Mouse (Mus musculus) heart, adult 8-10 months (tissue): Measurements from ENCODE around the gene Kcnc3. TPM values are rescaled to one million over a fixed set of nuclear protein-coding genes. Genes with fewer than 3 reads are reported as not detected.

Experiments used
- DNase-seq: peaks from one replicate; pipeline ENCODE4 v3.0.0; 2022; ENCODE audit warnings: low spot score
- total RNA-seq, 4 experiments: library from RNA; stranded (reverse); gene quantifications; 2 replicates each; pipeline ENCODE4 v1.2.4; 2022

Kcnc3 gene
- total RNA-seq, 4 experiments from 2014 or later, result 2.7 to 4.0 (median 2.7) TPM

GRCm38 (mm10) chr7:44596996-44597538 is 6.6 kb downstream of the Kcnc3 start:
- no peak for DNase-seq

DNA sequence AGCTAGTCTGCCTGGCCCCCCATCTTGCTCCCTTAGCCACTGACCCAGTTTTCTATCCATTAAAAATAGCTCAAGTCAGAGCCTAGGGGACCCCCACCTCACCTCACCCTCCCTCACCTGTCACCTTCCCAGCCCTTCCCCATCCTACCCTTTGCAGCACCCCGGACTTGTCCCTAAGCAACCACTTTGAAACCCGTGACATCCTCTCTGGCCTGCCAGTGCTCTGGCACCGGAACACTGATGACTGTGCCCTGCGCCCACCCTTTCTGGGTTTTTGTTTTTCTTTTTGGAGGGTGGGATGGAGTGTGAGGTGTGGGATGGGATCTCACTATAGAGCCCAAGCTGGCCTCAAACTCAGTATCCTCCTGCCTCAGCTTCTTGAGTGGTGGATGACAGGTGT is 7.2 kb downstream of the Kcnc3 start:
- no peak for DNase-seq

DNA sequence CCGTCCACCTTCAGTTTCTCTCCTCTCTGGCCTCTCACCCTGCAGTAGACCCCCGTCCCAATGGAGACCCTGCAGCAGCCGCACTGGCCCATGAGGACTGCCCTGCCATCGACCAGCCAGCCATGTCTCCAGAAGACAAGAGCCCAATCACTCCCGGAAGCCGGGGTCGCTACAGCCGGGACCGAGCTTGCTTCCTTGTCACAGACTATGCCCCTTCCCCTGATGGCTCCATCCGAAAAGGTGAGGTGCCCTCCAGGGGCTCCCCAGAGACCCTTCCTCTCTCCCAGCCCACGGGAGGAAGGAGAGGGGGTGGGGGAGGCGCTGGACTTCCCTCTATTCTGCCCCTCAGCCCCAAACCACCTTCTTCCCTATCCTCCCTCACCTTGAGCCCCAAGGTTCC is 7.9 kb downstream of the Kcnc3 start:
- no peak for DNase-seq

DNA sequence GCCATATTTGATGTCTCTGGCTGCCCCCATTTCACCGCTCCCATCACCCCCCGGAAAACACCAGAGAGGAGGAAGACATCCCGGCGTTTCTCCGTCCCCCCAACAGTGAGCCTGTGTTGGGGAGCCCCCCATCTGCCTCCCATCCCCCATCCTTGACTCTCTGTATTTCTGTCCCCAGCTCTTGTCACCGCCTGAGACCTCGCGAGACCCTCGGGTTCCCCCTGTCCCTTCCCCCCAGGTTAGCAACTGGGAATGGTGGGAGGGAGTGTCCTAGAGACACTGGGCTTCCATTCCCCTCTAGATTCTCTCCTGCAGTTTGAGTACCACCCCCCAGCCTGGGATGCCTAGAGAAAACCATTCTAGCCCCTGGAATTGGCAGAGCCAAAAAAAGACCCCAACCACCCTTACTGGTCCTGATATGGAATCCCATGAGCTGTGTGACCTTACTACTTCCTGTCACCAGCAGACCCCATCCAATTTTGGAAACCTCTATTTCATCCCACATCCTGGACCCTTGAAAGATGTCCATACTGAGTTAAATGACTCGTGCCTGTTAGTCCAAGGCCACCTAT is 10.3 kb downstream of the Kcnc3 start:
- no peak for DNase-seq

- DNase-seq, result no peak
Observed at GRCm38 (mm10) chr7:44601646-44602045, 11.2 kb downstream of the Kcnc3 start.

DNA sequence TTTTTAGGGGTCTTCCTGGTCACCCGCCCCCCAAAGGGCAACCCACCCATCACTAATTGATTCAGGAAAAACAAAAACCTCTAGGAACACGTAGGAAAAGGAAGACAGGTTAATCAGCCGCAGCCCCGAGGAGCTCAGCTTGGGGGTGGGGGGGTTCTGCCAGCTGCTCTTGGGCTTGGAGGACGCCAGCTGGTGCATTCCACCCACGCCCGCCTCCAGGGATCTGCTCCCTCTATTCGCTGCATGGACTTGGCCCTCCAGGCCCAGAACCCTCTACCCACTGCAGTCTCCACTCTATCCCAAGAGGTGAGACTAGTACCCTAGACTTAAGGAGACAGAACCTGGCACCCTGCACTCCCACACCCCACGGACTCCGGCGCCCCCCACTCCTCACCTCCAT is 12.0 kb downstream of the Kcnc3 start:
- no peak for DNase-seq

- DNase-seq, result no peak
Observed at GRCm38 (mm10) chr7:44603186-44603855, 12.9 kb downstream of the Kcnc3 start.

DNA sequence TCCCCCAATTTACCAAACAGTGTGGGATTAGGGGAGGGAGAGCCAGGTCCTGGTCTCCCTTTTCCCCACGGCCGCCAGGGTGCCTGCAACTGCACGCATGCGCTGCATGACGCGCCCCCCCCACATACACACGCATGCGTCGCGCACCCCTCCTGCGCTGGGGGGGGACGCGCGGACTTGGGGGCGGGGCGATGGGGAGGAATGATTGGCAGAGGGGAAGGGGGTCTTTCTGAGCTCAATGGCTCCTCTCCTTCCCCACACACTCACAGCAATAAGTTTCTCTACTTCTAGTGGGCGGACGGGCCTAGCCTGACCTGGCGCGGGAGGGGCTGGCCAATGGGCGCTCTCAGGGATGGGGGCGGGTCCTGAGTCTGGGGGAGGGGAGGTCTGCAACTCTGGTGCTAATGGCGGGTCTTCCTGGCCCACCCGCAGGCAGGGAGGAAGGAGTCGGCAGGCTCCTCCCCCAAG is 13.7 kb downstream of the Kcnc3 start:
- DNase-seq, result no peak

- no peak for DNase-seq
Observed at GRCm38 (mm10) chr7:44604619-44605018, 14.2 kb downstream of the Kcnc3 start.

DNA sequence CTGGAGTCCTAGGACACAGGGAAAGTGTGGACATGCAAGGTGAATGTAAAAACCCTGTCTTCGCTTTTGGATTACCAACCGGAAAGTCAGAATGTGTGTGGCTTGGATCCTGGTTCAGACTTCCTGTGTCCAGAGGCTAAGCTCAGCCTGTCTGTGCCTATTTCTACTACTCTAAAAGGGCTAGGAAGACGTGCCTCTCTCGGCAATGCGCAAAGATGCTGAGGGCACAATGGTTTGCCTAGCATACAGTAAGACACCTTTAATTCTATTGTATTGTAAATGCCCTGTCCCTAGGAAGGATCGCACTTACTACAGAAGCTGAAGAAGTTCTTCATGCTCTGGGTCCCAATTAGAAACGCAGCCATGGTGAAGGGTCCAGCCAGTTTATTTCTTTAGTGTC is 15.0 kb downstream of the Kcnc3 start:
- DNase-seq, result no peak

DNA sequence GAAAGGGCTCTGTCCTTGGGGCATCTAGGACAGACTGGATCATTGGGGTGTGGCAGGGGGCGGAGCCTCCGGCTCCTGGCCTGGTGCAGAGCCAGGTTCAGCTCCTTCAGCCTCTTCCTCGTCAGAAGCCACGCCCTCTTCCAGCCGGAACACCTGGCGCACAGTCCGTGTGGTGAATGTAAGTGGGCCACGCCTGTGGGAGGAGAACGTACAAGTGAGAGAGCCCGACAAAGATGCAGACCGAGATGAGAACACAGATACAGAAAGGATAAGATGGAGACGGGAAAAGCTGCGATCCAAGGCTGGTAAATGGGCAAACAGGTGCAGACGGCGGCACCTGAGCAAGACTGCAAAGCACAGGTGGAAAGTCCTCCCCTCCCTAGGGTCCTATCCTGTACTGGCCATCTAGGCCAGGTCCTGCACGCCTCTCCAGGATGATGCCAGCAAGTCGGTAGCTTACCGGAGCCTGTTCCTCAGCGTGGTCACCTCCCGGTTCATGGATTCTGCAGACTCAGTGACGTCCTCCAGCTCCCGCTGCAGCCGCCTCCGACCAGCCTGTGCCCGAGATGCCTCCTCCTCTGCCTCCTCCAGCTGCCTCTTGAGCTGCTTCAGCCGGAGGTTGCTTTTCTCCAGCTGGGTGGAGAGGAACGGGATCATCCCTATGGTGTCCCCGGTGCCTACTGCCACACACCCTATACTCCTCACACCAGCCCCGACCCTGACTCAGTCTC is 15.9 kb downstream of the Kcnc3 start:
- DNase-seq, result no peak

- DNase-seq, result no peak
Observed at GRCm38 (mm10) chr7:44612192-44612591, 21.7 kb downstream of the Kcnc3 start.

GRCm38 (mm10) chr7:44614041-44614688 is 23.7 kb downstream of the Kcnc3 start:
- DNase-seq, result no peak

DNA sequence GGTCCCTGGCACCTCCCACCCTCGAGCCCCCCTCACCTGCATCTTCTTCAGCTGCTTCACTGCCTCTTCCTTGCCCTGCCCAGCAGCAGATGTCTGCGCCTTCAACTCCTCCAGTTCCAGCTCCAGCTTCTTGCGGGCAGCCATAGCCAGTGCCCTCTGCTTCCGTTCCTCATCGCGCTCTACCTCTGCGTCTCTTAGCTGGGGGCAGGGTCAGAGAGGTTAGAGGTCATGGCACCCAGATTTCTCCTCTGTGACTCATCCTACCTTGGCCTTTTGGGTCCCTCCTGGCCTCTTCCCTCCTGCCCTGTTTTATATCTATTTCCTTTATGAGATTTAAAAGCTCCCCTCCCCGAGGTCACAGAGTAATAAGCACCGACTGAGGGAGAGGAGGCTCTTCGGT is 24.8 kb downstream of the Kcnc3 start:
- no peak for DNase-seq

GRCm38 (mm10) chr7:44615987-44616386 is 25.5 kb downstream of the Kcnc3 start:
- no peak for DNase-seq

DNA sequence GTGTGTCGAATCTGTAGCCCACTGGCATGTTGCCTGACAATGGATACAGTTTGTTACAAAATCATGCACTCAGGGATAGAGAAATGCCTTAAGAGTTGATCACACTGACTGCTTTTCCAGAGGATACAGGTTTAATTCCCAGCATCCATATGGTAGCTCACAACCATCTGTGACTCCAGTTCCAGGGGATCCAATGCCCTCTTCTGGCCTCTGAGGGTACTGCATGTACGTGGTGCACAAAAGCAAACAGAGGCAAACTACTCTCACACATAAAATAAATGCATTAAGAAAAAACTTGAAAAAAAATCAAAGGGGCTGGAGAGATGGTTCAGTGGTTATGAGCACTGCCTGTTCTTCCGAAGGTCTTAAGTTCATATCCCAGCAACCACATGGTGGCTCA is 26.6 kb downstream of the Kcnc3 start:
- DNase-seq, result no peak

- DNase-seq, result no peak
Observed at GRCm38 (mm10) chr7:44623714-44624542, 33.5 kb downstream of the Kcnc3 start.

- no peak for DNase-seq
Observed at GRCm38 (mm10) chr7:44624543-44624826, 34.0 kb downstream of the Kcnc3 start.

DNA sequence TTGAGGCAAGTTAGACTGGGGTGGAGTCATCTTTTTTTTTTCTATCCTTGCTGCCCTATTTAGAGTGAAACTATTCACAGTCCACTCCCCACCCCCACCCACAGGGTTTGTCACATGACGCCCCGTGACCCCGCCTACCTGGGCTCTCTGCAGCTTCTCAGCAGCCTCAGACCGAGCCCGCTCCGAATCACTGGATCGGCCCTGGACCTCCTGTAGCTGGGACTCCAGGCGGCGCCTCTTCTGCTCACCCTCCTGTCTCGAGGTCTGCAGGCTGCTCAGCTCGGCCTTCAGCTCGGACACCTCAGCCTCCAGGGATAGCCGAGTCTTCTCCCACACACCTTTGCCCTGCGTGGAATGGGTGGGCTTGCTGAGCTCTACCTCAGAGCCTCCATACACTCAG is 34.4 kb downstream of the Kcnc3 start:
- DNase-seq, result no peak

GRCm38 (mm10) chr7:44625241-44626067 is 35.0 kb downstream of the Kcnc3 start:
- DNase-seq, result no peak

GRCm38 (mm10) chr7:44626068-44626385 is 35.6 kb downstream of the Kcnc3 start:
- no peak for DNase-seq
